Mouse (Mus musculus): ENCODE measurements around the gene Ugt1a1. TPM values are rescaled to one million over a fixed set of nuclear protein-coding genes. Genes with fewer than 3 reads are reported as not detected.

Gene Ugt1a1
- polyA plus RNA-seq, 1 experiment = not detected

GRCm38 (mm10) chr1:88256886-88257663, 45.3 kb downstream of the Ugt1a1 start:
- Histone ChIP-seq H3K4me3 (replicated peaks) (no peak overlapping the region), H3K9me3 (ENCODE audit: control insufficient read depth, low read length) (peaks cover 33% of the 10 kb centered on the region), H3K36me3 (ENCODE audit: control insufficient read depth) (peaks cover 30% of the 10 kb centered on the region), H3K27me3 (ENCODE audit: control insufficient read depth) (0 out of 2 replicates have a peak, but pooled peaks cover 2% of the 10 kb centered on the region), H3K4me1 (ENCODE audit: control insufficient read depth) (peaks cover 21% of the 10 kb centered on the region)
- TF ChIP-seq GATA1 (IDR thresholded peaks at IDR 0.05; ENCODE audit: low read length) (no peak), TAL1 (IDR thresholded peaks at IDR 0.05; ENCODE audit: low read length) (no peak)

GRCm38 (mm10) chr1:88257681-88258080, 45.9 kb downstream of the Ugt1a1 start:
- Histone ChIP-seq H3K4me1 (ENCODE audit: control insufficient read depth) (peaks cover 23% of the 10 kb centered on the region), H3K27me3 (ENCODE audit: control insufficient read depth) (no peaks in the 10 kb centered on the region), H3K4me3 (replicated peaks) (no peak overlapping the region), H3K36me3 (ENCODE audit: control insufficient read depth) (peaks cover 36% of the 10 kb centered on the region), H3K9me3 (ENCODE audit: control insufficient read depth, low read length) (peaks cover 27% of the 10 kb centered on the region)
- TF ChIP-seq TAL1 (IDR thresholded peaks at IDR 0.05; ENCODE audit: low read length) = no peak

GRCm38 (mm10) chr1:88258361-88258760, 46.6 kb downstream of the Ugt1a1 start:
- Histone ChIP-seq H3K4me3 (replicated peaks) (no peak overlapping the region), H3K36me3 (ENCODE audit: control insufficient read depth) (peaks cover 42% of the 10 kb centered on the region), H3K4me1 (ENCODE audit: control insufficient read depth) (peaks cover 23% of the 10 kb centered on the region), H3K9me3 (ENCODE audit: control insufficient read depth, low read length) (peaks cover 21% of the 10 kb centered on the region), H3K27me3 (ENCODE audit: control insufficient read depth) (no peaks in the 10 kb centered on the region)
- no peak for TF ChIP-seq TAL1 (IDR thresholded peaks at IDR 0.05; ENCODE audit: low read length)
- TF ChIP-seq GATA1 (IDR thresholded peaks at IDR 0.05; ENCODE audit: low read length) = no peak

GRCm38 (mm10) chr1:88258881-88259642, 47.3 kb downstream of the Ugt1a1 start:
- TF ChIP-seq TAL1 (IDR thresholded peaks at IDR 0.05; ENCODE audit: low read length) = peak; percentile 1; the same call in 1 of the 3 replicates
- no peak for TF ChIP-seq GATA1 (IDR thresholded peaks at IDR 0.05; ENCODE audit: low read length)
- no peak overlapping the region for H3K4me3 ChIP-seq (replicated peaks)
- H3K27me3 ChIP-seq (ENCODE audit: control insufficient read depth) = no peaks in the 10 kb centered on the region
- H3K4me1 ChIP-seq (ENCODE audit: control insufficient read depth) = peaks cover 23% of the 10 kb centered on the region
- peaks cover 18% of the 10 kb centered on the region for H3K9me3 ChIP-seq (ENCODE audit: control insufficient read depth, low read length)
- H3K36me3 ChIP-seq (ENCODE audit: control insufficient read depth) = peaks cover 50% of the 10 kb centered on the region

DNA sequence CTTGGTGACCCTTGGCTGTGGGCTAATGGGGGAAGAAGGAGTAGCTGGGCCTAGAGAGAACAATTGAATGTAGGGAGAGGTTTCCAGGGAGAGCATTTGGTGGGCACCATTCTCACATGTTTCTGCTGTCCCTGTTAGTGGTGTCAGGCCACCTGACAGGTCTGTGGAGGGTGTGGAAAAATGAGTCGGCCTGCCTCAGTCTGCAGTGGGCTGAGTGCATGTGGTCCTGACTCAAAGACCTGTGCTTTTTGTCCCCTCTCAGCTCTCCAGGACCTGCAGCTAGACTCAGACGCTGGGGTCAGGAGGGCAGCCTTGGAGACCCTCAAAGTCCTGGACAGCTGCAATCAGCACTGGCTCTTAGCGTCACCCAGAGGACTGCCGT, 47.9 kb downstream of the Ugt1a1 start:
- H3K27me3 ChIP-seq (ENCODE audit: control insufficient read depth) = no peaks in the 10 kb centered on the region
- H3K4me3 ChIP-seq (replicated peaks) = no peak overlapping the region
- TF ChIP-seq TAL1 (IDR thresholded peaks at IDR 0.05; ENCODE audit: low read length) (no peak), GATA1 (IDR thresholded peaks at IDR 0.05; ENCODE audit: low read length) (no peak)
- H3K4me1 ChIP-seq (ENCODE audit: control insufficient read depth) = peaks cover 23% of the 10 kb centered on the region
- H3K36me3 ChIP-seq (ENCODE audit: control insufficient read depth) = peaks cover 55% of the 10 kb centered on the region
- H3K9me3 ChIP-seq (ENCODE audit: control insufficient read depth, low read length) = peaks cover 17% of the 10 kb centered on the region

GRCm38 (mm10) chr1:88260114-88260513, 48.4 kb downstream of the Ugt1a1 start:
- Histone ChIP-seq H3K4me1 (ENCODE audit: control insufficient read depth) (peaks cover 23% of the 10 kb centered on the region), H3K4me3 (replicated peaks) (no peak overlapping the region), H3K9me3 (ENCODE audit: control insufficient read depth, low read length) (peaks cover 12% of the 10 kb centered on the region), H3K36me3 (ENCODE audit: control insufficient read depth) (peaks cover 60% of the 10 kb centered on the region), H3K27me3 (ENCODE audit: control insufficient read depth) (no peaks in the 10 kb centered on the region)
- no peak for TF ChIP-seq GATA1 (IDR thresholded peaks at IDR 0.05; ENCODE audit: low read length)
- no peak for TF ChIP-seq TAL1 (IDR thresholded peaks at IDR 0.05; ENCODE audit: low read length)

DNA sequence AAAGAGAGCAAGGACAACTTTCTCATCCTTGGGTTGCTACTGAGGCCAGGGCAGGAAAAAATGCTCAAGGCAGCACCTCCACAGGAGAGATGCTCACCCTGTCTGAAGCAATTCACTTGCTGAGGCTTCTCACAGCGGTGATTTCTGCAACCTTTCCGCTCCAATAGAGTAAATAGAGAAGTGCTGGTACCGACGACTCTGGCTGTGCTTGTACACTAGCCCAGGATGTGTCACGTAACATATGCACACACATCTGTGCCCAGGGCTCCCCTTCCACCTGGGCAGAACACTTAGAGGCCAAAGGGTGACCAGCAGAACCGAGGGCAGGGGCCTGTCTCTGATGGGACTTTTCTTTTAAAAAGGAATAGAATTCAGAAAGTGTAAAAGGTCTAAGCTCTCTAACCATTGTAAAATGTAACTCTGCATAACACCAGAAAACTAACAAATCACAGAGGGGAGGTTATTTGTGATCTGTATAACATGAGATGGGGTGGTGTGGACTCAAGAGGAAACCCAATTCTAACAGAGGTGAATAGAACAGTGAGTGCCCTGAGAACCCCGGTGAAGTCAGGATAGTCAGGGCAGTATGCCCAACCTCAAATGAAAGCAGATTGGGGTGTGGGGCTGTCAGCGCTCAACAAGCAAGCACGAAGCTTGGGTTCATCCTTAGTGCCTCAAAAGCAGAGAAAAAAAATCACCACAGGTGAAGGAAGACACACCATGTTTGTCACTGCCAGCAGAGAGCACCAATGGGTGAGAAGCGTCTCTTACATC, 49.0 kb downstream of the Ugt1a1 start:
- peaks cover 67% of the 10 kb centered on the region for H3K36me3 ChIP-seq (ENCODE audit: control insufficient read depth)
- TF ChIP-seq GATA1 (IDR thresholded peaks at IDR 0.05; ENCODE audit: low read length) (no peak), TAL1 (IDR thresholded peaks at IDR 0.05; ENCODE audit: low read length) (no peak)

DNA sequence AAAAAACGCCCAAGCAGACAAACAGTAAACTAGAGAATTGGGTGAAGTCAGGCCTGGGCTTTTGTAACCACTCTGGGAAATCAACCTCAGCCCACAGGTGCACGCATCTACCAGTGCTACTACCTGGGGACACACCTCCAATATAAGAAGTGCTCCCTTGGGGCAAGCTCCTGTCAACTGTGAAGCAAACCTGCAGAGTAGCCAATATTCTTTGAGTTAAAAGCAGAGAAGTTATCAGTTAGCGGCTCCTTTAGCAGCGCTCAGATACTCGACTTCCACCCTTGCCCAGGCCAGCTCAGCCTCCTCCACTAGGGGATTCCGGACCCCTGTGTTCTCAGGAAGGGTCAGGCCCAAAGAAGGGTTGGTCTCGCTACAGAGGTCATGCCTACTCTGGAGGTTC, 49.9 kb downstream of the Ugt1a1 start:
- no peak for TF ChIP-seq GATA1 (IDR thresholded peaks at IDR 0.05; ENCODE audit: low read length)
- H3K4me3 ChIP-seq (replicated peaks) = no peak overlapping the region
- H3K27me3 ChIP-seq (ENCODE audit: control insufficient read depth) = no peaks in the 10 kb centered on the region
- H3K36me3 ChIP-seq (ENCODE audit: control insufficient read depth) = peaks cover 76% of the 10 kb centered on the region
- H3K9me3 ChIP-seq (ENCODE audit: control insufficient read depth, low read length) = no peaks in the 10 kb centered on the region
- peaks cover 23% of the 10 kb centered on the region for H3K4me1 ChIP-seq (ENCODE audit: control insufficient read depth)

More for the DNA sequence above, 49.0 kb downstream of the Ugt1a1 start:
- H3K4me3 ChIP-seq (replicated peaks) = no peak overlapping the region
- H3K27me3 ChIP-seq (ENCODE audit: control insufficient read depth) = no peaks in the 10 kb centered on the region
- peaks cover 23% of the 10 kb centered on the region for H3K4me1 ChIP-seq (ENCODE audit: control insufficient read depth)
- peaks cover 6% of the 10 kb centered on the region for H3K9me3 ChIP-seq (ENCODE audit: control insufficient read depth, low read length)

DNA sequence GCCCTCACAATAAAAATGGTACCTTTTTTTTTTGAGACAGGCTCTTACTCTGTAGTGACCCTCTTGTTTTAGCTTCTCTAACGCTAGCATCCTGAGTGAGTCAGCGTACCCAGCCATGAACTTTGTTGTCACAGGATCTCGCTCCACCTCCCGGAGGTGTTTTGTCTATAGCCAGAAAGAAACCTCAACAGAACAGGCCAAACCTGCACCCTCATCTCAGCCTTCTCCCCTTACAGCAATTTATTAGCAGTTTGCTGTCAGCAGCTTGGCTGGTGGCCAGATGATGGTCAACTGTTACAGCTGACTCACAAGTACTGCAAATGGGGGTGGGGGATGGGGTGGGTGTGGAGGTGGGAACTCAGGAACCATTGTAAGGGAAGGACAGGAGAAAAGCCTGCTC, 50.5 kb downstream of the Ugt1a1 start:
- Histone ChIP-seq H3K9me3 (ENCODE audit: control insufficient read depth, low read length) (no peaks in the 10 kb centered on the region), H3K4me3 (replicated peaks) (no peak overlapping the region), H3K36me3 (ENCODE audit: control insufficient read depth) (peaks cover 81% of the 10 kb centered on the region), H3K27me3 (ENCODE audit: control insufficient read depth) (no peaks in the 10 kb centered on the region), H3K4me1 (ENCODE audit: control insufficient read depth) (peaks cover 23% of the 10 kb centered on the region)
- no peak for TF ChIP-seq GATA1 (IDR thresholded peaks at IDR 0.05; ENCODE audit: low read length)
- TF ChIP-seq TAL1 (IDR thresholded peaks at IDR 0.05; ENCODE audit: low read length) = no peak

Measured in erythroblast, embryonic 14.5 days (primary cell).